Mouse (Mus musculus): ENCODE measurements around the gene Olfr331. TPM values are rescaled to one million over a fixed set of nuclear protein-coding genes. Genes with fewer than 3 reads are reported as not detected.

Gene Olfr331
- not detected in 2 replicates for polyA plus RNA-seq (2012; rRNA removed)

GRCm38 (mm10) chr11:58502472-58502871, at the start of gene Olfr331:
Gene Olfr331, minus strand, starts transcription at chr11:58502572.

GRCm38 (mm10) chr11:58546322-58546721, 44.0 kb upstream of the Olfr331 start, which contains the start of gene Olfr329-ps:
Gene Olfr329-ps, minus strand, starts transcription at chr11:58546422.

GRCm38 (mm10) chr11:58534736-58535135, 32.4 kb upstream of the Olfr331 start, which contains the start of gene Olfr330:
Gene Olfr330, minus strand, starts transcription at chr11:58534836.

GRCm38 (mm10) chr11:58492455-58492854, 9.9 kb downstream of the Olfr331 start, which contains the start of gene Olfr332:
Gene Olfr332, minus strand, starts transcription at chr11:58492555.

GRCm38 (mm10) chr11:58462170-58462569, 40.2 kb downstream of the Olfr331 start, which contains the start of gene Olfr30:
Gene Olfr30, minus strand, starts transcription at chr11:58462270.

GRCm38 (mm10) chr11:58452759-58453158, 49.6 kb downstream of the Olfr331 start, which contains the start of gene Lypd9:
Gene Lypd9, minus strand, starts transcription at chr11:58452923.

Other genes with a start within 250 kb of the Olfr331 start
- 0.04 and 0.08 TPM in 2 replicates for gene 4930438A08Rik, start 227.8 kb downstream of the Olfr331 start, polyA plus RNA-seq (2012; rRNA removed)
- gene Zfp692, start 195.5 kb downstream of the Olfr331 start, polyA plus RNA-seq (2012; rRNA removed): 67.7 and 68.3 TPM in 2 replicates
- 41.2 and 41.8 TPM in 2 replicates for gene Zfp672, start 172.2 kb downstream of the Olfr331 start, polyA plus RNA-seq (2012; rRNA removed)
- gene Sh3bp5l, start 171.8 kb downstream of the Olfr331 start, polyA plus RNA-seq (2012; rRNA removed): 40.1 and 41.6 TPM in 2 replicates
- 0.08 and 0.17 TPM in 2 replicates for gene Lypd8, start 123.5 kb downstream of the Olfr331 start, polyA plus RNA-seq (2012; rRNA removed)
- gene 1810065E05Rik, start 81.5 kb downstream of the Olfr331 start, polyA plus RNA-seq (2012; rRNA removed): not detected in 2 replicates
- not detected in 2 replicates for gene Gm12253, start 70.0 kb downstream of the Olfr331 start, polyA plus RNA-seq (2012; rRNA removed)
- gene Lypd9, start 49.6 kb downstream of the Olfr331 start, polyA plus RNA-seq (2012; rRNA removed): not detected in 2 replicates
- not detected in 2 replicates for gene Olfr30, start 40.3 kb downstream of the Olfr331 start, polyA plus RNA-seq (2012; rRNA removed)
- gene Olfr332, start 10.0 kb downstream of the Olfr331 start, polyA plus RNA-seq (2012; rRNA removed): 0.03 TPM in 1 of 2 replicates, not detected in the other
- 0.03 and 0.06 TPM in 2 replicates for gene Olfr330, start 32.3 kb upstream of the Olfr331 start, polyA plus RNA-seq (2012; rRNA removed)
- not detected in 2 replicates for gene Olfr329-ps, start 43.9 kb upstream of the Olfr331 start, polyA plus RNA-seq (2012; rRNA removed)
- 0.03 TPM in 1 of 2 replicates, not detected in the other for gene Olfr328, start 53.1 kb upstream of the Olfr331 start, polyA plus RNA-seq (2012; rRNA removed)
- gene Olfr224, start 68.0 kb upstream of the Olfr331 start, polyA plus RNA-seq (2012; rRNA removed): not detected in 2 replicates
- not detected in 2 replicates for gene Olfr325, start 75.2 kb upstream of the Olfr331 start, polyA plus RNA-seq (2012; rRNA removed)
- gene Olfr324, start 92.5 kb upstream of the Olfr331 start, polyA plus RNA-seq (2012; rRNA removed): 0.12 TPM in 2 replicates
- not detected in 2 replicates for gene 2210407C18Rik, start 113.5 kb upstream of the Olfr331 start, polyA plus RNA-seq (2012; rRNA removed)
- not detected in 2 replicates for gene Olfr323, start 127.9 kb upstream of the Olfr331 start, polyA plus RNA-seq (2012; rRNA removed)
- 0.08 and 0.16 TPM in 2 replicates for gene Trim58, start 137.9 kb upstream of the Olfr331 start, polyA plus RNA-seq (2012; rRNA removed)
- not detected in 2 replicates for gene Olfr322, start 156.2 kb upstream of the Olfr331 start, polyA plus RNA-seq (2012; rRNA removed)
- gene Olfr320, start 178.5 kb upstream of the Olfr331 start, polyA plus RNA-seq (2012; rRNA removed): not detected in 2 replicates
- not detected in 2 replicates for gene Olfr319, start 196.6 kb upstream of the Olfr331 start, polyA plus RNA-seq (2012; rRNA removed)
- gene Olfr318, start 221.4 kb upstream of the Olfr331 start, polyA plus RNA-seq (2012; rRNA removed): not detected in 2 replicates
- 0.28 and 0.29 TPM in 2 replicates for gene Olfr317, start 236.6 kb upstream of the Olfr331 start, polyA plus RNA-seq (2012; rRNA removed)